Mouse (Mus musculus): ENCODE data around the gene Per1. TPM values are rescaled to one million over a fixed set of nuclear protein-coding genes. Genes with fewer than 3 reads are reported as not detected.

Per1 gene
- total RNA-seq, 2 experiments from 2014 or later, result 9.4 to 10.3 TPM

- peak; percentile 35 for ATAC-seq (replicated peaks; ENCODE audit: poor library complexity, severe bottlenecking)
These were observed 2.2 kb downstream of the Per1 start for GRCm38 (mm10) chr11:69096987-69097900.

- ATAC-seq (replicated peaks; ENCODE audit: poor library complexity, severe bottlenecking), result no peak
These were observed 3.2 kb downstream of the Per1 start for GRCm38 (mm10) chr11:69098039-69098761.

GRCm38 (mm10) chr11:69098762-69099091 lies 3.7 kb downstream of the Per1 start:
- peak; percentile 42 for ATAC-seq (replicated peaks; ENCODE audit: poor library complexity, severe bottlenecking)

GRCm38 (mm10) chr11:69099177-69099914 lies 4.3 kb downstream of the Per1 start:
- no peak for ATAC-seq (replicated peaks; ENCODE audit: poor library complexity, severe bottlenecking)

- peak; percentile 43 for ATAC-seq (replicated peaks; ENCODE audit: poor library complexity, severe bottlenecking)
These were observed 4.9 kb downstream of the Per1 start for GRCm38 (mm10) chr11:69099915-69100345.

GRCm38 (mm10) chr11:69100639-69101360 lies 5.8 kb downstream of the Per1 start:
- ATAC-seq (replicated peaks; ENCODE audit: poor library complexity, severe bottlenecking), result no peak

- no peak for ATAC-seq (replicated peaks; ENCODE audit: poor library complexity, severe bottlenecking)
These were observed 6.8 kb downstream of the Per1 start for GRCm38 (mm10) chr11:69101604-69102402.

- no peak for ATAC-seq (replicated peaks; ENCODE audit: poor library complexity, severe bottlenecking)
These were observed 7.3 kb downstream of the Per1 start for GRCm38 (mm10) chr11:69102403-69102725.

- ATAC-seq (replicated peaks; ENCODE audit: poor library complexity, severe bottlenecking), result no peak
These were observed 8.1 kb downstream of the Per1 start for GRCm38 (mm10) chr11:69103121-69103520.

GRCm38 (mm10) chr11:69103531-69104435 lies 8.8 kb downstream of the Per1 start:
- no peak for ATAC-seq (replicated peaks; ENCODE audit: poor library complexity, severe bottlenecking)

- no peak for ATAC-seq (replicated peaks; ENCODE audit: poor library complexity, severe bottlenecking)
These were observed 9.5 kb downstream of the Per1 start for GRCm38 (mm10) chr11:69104487-69104886.

GRCm38 (mm10) chr11:69105227-69105626 lies 10.2 kb downstream of the Per1 start:
- ATAC-seq (replicated peaks; ENCODE audit: poor library complexity, severe bottlenecking), result no peak

- ATAC-seq (replicated peaks; ENCODE audit: poor library complexity, severe bottlenecking), result no peak
These were observed 10.8 kb downstream of the Per1 start for GRCm38 (mm10) chr11:69105796-69106195.

- ATAC-seq (replicated peaks; ENCODE audit: poor library complexity, severe bottlenecking), result no peak
These were observed 11.3 kb downstream of the Per1 start for GRCm38 (mm10) chr11:69106299-69106698.

- ATAC-seq (replicated peaks; ENCODE audit: poor library complexity, severe bottlenecking), result no peak
These were observed 11.8 kb downstream of the Per1 start for GRCm38 (mm10) chr11:69106842-69107241.

GRCm38 (mm10) chr11:69107676-69108075 lies 12.7 kb downstream of the Per1 start:
- no peak for ATAC-seq (replicated peaks; ENCODE audit: poor library complexity, severe bottlenecking)

- ATAC-seq (replicated peaks; ENCODE audit: poor library complexity, severe bottlenecking), result no peak
These were observed 13.2 kb downstream of the Per1 start for GRCm38 (mm10) chr11:69108223-69108622.
